Mouse (Mus musculus) lung, postnatal 36 days (tissue): ENCODE results near the gene Hist1h1d.
A peak's percentile ranks its signal among the peaks of the same experiment; 100 is the strongest.

Experiments used
- DNase-seq: peaks from one replicate; pipeline ENCODE4 v3.0.0; 2022; ENCODE audit warnings: mixed read lengths

Gene Hist1h1d

GRCm38 (mm10) chr13:23552962-23553361 is at the start of gene Hist1h1d:
Hist1h1d (plus strand) TSS chr13:23553262.
- DNase-seq: no peak

GRCm38 (mm10) chr13:23503797-23504196 is 49.3 kb upstream of the Hist1h1d start:
- DNase-seq: peak; percentile 70

DNA sequence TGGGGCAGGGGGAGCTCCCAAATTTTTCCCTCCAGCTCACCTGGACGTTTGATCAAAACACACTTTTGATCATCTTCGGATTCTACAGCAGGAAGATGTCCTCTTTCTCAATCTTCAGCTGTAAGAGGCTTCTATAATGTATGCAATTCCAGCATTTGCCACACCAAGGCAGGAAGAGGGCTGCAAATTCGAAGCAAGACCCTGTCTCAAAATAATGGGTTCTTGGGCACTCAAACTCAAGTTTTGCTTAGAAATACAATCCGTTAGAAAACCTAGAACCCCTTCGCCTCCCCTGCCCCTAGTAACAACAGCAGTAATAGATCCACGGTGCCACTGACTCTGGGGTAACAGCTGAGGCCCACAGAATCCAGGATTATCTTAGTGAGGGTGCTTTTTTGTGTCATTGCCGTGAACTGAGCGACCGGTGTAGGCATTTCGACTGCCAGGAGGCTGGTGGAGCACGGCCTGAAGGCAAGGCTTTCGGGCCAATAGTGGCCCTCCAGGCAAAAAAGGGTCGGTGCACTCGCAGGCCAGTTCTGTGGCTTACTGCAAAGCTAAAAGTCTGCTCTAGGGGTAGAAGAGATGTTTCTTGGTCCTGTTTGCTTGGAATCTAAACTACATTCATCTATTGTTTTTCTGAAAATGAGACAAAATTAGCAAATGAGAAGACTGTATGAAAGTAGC is 47.3 kb upstream of the Hist1h1d start:
- no peak for DNase-seq

DNA sequence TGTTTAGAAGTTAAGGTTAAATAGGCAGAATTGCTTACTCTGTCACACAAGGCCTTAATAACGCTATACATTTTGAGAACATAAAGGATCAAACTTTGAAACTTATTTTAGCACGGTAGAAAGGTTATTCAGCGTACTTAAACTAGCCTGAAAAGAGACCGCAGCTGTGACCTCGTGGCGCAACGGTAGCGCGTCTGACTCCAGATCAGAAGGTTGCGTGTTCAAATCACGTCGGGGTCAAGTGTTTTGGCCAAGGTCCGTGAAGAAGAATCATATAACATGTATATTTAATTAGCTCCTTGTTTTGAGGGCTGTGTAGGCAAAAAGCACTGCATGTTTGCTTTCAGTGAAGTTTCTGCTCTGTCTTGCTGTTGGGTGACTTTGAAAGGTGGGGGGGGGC is 46.7 kb upstream of the Hist1h1d start:
- DNase-seq: peak; percentile 44

GRCm38 (mm10) chr13:23506819-23507515 is 46.1 kb upstream of the Hist1h1d start:
- DNase-seq: no peak

DNA sequence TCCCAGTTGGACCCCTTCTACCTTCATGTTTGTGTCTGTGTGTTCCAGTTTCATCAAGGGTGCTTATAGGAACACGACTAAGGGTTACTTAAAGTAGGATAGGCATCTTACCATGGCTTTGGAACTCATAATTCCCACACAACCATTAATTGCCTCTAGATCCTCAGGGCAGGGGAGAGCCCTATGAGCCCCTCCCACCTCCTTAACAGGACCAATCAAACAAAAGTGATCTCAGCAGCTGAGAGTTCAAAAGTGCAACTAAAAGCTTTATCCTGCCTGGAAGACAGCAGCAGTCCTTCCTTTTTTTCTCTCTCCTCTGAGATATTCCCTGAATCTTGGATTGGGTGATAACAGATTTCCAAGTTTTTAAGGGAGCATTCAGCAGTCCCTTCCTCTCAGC is 42.9 kb upstream of the Hist1h1d start:
- DNase-seq: no peak

- no peak for DNase-seq
Measured at GRCm38 (mm10) chr13:23513517-23513916, 39.5 kb upstream of the Hist1h1d start.

GRCm38 (mm10) chr13:23515281-23515680 is 37.8 kb upstream of the Hist1h1d start:
- DNase-seq: no peak

- DNase-seq: no peak
Measured at GRCm38 (mm10) chr13:23515826-23516620, 37.0 kb upstream of the Hist1h1d start.

DNA sequence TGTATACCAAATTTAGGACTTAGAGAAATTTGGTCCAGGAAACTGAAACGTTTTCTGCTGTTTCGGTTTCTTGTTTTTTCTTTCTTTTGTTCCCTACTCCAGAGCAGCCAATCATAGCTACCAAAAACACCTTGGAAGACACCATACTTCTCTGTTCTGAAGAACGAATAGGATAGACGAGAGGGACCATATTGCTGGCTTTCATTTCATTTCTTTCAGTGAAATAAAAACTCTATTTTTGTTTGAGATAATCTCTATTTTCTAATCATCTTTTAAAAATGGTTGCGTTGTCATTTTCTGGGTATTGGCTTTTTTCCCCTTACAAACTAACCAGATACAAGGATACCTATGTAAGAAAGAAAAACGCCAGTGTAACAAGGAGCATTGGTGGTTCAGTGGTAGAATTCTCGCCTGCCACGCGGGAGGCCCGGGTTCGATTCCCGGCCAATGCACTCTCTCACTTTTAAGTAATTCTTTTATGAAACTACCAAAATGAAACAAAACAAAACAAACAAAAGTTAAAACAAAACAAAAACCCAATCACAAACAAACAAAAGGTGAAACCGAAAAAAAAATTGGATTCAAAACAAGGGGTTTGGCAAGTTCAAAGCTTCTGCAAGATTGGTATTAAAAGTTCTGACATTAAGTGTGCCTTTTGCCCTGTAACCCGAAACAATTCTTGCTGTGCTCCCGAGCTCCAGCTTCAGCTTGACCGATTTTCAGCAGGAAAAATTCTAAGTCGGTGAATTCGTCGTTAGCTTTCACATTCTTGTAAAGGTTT is 36.0 kb upstream of the Hist1h1d start:
- peak; percentile 86 for DNase-seq

GRCm38 (mm10) chr13:23517603-23518294 is 35.3 kb upstream of the Hist1h1d start:
- DNase-seq: peak; percentile 95

DNA sequence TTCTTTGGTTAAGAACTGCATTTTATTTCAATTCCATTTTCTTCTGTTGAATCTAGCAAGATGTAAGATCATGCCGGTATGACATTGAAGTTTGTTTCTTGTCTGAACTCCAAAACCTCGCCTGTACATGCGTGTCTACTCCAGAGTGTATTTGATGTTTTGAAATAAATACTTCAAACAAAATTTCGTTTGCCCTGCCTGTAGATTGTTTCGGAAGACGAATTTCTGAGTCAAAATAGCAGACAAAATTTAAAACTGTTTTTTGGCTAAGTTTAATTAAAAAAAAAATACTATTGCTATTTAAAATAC is 34.8 kb upstream of the Hist1h1d start:
- no peak for DNase-seq

DNA sequence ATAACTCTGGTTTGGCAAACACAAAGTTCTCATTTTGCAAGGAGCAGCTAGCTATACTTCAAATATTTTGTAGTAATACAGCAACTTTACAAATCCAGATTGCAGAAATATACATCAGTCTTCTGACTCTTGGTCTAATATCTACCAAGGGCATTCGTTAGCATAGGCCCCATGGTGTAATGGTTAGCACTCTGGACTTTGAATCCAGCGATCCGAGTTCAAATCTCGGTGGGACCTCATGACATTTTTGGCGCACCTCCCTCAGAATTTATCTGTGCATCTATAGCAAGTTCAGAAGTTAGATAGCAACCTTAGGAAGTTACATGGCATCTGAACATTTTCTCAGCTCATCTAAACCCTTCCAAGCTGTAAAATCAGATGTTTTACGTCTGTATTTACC is 34.2 kb upstream of the Hist1h1d start:
- peak; percentile 90 for DNase-seq

GRCm38 (mm10) chr13:23519416-23519815 is 33.6 kb upstream of the Hist1h1d start:
- DNase-seq: peak; percentile 88

GRCm38 (mm10) chr13:23521703-23522102 is 31.4 kb upstream of the Hist1h1d start:
- peak; percentile 90 for DNase-seq

- no peak for DNase-seq
Measured at GRCm38 (mm10) chr13:23523976-23524375, 29.1 kb upstream of the Hist1h1d start.

- DNase-seq: peak; percentile 71
Measured at GRCm38 (mm10) chr13:23524654-23525053, 28.4 kb upstream of the Hist1h1d start.

DNA sequence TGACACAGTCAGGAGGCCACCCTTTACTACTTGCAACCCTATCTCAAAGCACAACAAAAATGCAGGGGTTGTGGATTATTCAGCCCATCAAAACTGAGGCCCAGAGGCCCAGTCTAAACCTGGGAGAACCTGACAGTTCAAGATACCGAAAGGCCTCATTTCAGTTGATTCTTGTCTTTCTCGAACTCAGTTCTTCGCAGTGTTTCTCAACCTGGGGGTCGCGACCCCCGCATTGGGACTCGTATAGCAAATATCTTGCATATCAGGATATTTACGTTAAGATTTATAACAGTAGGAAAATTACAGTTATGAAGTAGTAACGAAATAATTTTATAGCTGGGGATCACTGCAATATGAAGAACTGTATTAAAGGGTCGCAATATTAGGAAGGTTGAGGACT is 27.2 kb upstream of the Hist1h1d start:
- DNase-seq: no peak

DNA sequence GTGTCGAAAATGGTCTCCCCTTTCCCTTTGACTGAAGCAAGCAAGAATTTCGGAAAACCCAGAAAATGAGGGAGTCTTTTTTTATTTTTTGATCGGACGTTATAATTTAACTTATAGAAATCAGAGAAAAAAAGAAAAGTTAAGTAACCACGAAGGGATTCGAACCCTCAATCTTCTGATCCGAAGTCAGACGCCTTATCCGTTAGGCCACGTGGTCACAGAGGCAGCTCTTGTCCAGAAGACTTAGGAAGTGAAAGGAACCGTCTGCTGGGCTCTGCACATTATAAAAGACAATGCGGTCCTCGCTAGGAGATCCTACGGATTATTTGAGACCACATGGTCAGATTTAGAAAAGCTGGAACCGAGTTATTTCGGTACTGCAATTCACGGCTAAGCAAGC is 26.8 kb upstream of the Hist1h1d start:
- DNase-seq: peak; percentile 96

- no peak for DNase-seq
Measured at GRCm38 (mm10) chr13:23529005-23529404, 24.1 kb upstream of the Hist1h1d start.

DNA sequence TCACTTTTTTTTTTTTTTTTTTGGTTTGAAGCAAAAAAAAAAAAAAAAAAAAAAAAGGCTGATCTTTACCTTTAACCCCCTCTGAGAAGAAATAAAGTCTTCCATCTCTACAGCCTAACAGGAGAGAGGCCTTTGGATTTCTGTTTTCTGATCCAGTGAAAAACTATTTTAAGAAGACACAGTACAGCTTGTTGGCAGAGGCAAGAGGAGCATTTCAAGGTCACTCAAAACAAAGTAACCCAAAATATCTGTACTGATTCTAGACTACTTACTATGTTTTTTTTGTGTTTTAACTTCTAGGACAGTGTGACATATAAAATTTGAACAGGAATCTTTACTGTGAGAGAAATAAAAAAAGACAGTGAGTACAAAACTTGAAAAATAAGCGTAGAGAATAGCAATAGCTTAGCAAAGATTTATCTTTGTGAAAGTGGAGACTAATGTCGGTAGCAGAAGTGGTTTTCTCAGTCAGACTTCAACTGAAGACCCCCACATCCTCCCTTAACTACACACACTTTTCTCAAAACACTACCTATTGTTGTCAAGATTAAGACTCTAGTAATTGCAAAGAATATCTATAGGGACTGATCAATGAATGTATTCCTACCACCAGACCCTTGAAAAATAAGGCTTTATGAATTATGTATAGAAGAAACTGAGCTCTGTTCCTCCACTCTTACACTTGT is 23.4 kb upstream of the Hist1h1d start:
- DNase-seq: no peak
